8 mouse cellular contexts compared by ENCODE assay signal in the genomic region with DNA sequence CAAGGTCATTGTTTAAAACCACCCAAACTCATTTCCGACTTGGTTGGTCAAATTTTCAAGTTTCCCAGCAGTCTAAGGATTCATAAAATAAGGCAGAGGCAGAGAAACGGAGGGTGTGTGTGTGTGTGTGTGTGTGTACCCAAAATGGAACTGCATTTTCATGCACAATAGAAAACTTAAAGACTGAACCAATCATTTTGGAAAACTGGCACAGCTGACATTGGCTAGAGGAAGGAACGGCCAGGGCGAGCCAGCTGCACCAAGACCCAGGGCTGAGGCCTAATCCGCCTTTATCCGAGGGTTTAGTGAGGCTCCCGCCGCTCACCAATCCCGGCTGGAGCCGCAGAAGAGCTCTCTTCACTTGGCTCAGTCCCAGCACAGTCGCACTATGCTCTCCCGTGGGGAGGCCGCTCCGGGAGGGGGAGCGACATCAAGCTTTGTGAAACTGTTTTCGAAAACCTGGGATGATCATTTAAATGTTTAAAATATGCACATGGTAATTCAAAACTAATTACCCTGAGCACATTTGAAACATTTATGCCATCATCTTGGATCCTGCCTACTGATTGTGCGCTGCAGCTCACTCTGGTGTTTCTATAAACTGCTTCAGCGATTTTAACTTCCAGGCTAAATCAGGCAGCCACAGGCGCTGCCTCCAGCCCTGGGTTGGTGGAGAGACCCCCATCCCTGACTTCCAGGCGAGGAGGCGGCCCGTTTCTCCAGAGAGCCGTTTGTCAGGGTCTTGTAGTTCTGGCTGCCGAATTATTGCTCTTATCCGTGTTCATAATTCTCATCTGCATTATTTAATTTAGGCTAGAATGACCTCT. TPM values are rescaled to one million over a fixed set of nuclear protein-coding genes. Genes with fewer than 3 reads are reported as not detected.
DNase-seq lines count a peak whose midpoint lies in the region; ATAC-seq and TF ChIP-seq lines count a peak whose summit lies in the region.
"Had no signal": no experiment of that assay in that cellular context is flagged by ENCODE, and none has a peak within 500 bp of the region (broad histone marks: within the 10 kb centered on the region; RNA-seq: fewer than 3 reads in every experiment).

No protein-coding gene starts in this region.

- H3K9me3 ChIP-seq in neural tube, embryonic 12.5 days: no peaks in the 10 kb centered on the region
- H3K9me3 ChIP-seq in forebrain, postnatal 0 days (ENCODE audit: low read length): no peaks in the 10 kb centered on the region
- no peaks in the 10 kb centered on the region for H3K9me3 ChIP-seq in liver, embryonic 11.5 days (ENCODE audit: control insufficient read depth, low read length)
- H3K9me3 ChIP-seq: liver, embryonic 15.5 days had no signal

- no peak for TF ChIP-seq CTCF in forebrain, postnatal 0 days (IDR thresholded peaks at IDR 0.05; ENCODE audit: low read depth)
- no peak; the same call in 1 of the 2 replicates for TF ChIP-seq CTCF in layer of hippocampus, adult 2 months (conservative IDR thresholded peaks at IDR 0.05)

- no peak overlapping the region for H3K9ac ChIP-seq in neural tube, embryonic 12.5 days
- 0 out of 2 replicates have a peak overlapping the region, but pooled peaks have one; percentile 2 for H3K9ac ChIP-seq in forebrain, postnatal 0 days
- no peak overlapping the region for H3K9ac ChIP-seq in liver, embryonic 11.5 days (ENCODE audit: low read depth, low read length)
- H3K9ac ChIP-seq: liver, embryonic 15.5 days had no signal

- peak overlapping the region; percentile 28 for H3K4me2 ChIP-seq in neural tube, embryonic 12.5 days (replicated peaks)
- H3K4me2 ChIP-seq in forebrain, postnatal 0 days (ENCODE audit: low read depth): peak overlapping the region; percentile 34
- no peak overlapping the region for H3K4me2 ChIP-seq in liver, embryonic 11.5 days
- H3K4me2 ChIP-seq: liver, embryonic 15.5 days had no signal

- H3K36me3 ChIP-seq in neural tube, embryonic 12.5 days: no peaks in the 10 kb centered on the region
- no peaks in the 10 kb centered on the region for H3K36me3 ChIP-seq in forebrain, postnatal 0 days (ENCODE audit: insufficient read depth)
- no peaks in the 10 kb centered on the region for H3K36me3 ChIP-seq in liver, embryonic 11.5 days (ENCODE audit: control insufficient read depth, insufficient read depth, low read length)
- H3K36me3 ChIP-seq: liver, embryonic 15.5 days had no signal

- H3K4me3 ChIP-seq in neural tube, embryonic 12.5 days: no peak overlapping the region
- no peak overlapping the region for H3K4me3 ChIP-seq in forebrain, postnatal 0 days (ENCODE audit: low read depth, low read length)
- H3K4me3 ChIP-seq in layer of hippocampus, adult 2 months: peak overlapping the region; percentile 20; the same call in 1 of the 2 replicates
- H3K4me3 ChIP-seq in liver, embryonic 11.5 days (ENCODE audit: low read depth, low read length): no peak overlapping the region
- H3K4me3 ChIP-seq: liver, embryonic 15.5 days had no signal

- no peak overlapping the region for H3K27ac ChIP-seq in neural tube, embryonic 12.5 days
- peak overlapping the region; percentile 72 for H3K27ac ChIP-seq in forebrain, postnatal 0 days (ENCODE audit: low read depth, low read length)
- H3K27ac ChIP-seq in layer of hippocampus, adult 2 months: peak overlapping the region; percentile 86
- no peak overlapping the region for H3K27ac ChIP-seq in liver, embryonic 11.5 days (ENCODE audit: low read depth, low read length)
- H3K27ac ChIP-seq: liver, embryonic 15.5 days had no signal

- peaks cover 10% of the 10 kb centered on the region; the same call in 1 of the 2 replicates for H3K4me1 ChIP-seq in neural tube, embryonic 12.5 days
- peaks cover 13% of the 10 kb centered on the region for H3K4me1 ChIP-seq in forebrain, postnatal 0 days (ENCODE audit: insufficient read depth)
- H3K4me1 ChIP-seq in liver, embryonic 11.5 days (replicated peaks; ENCODE audit: control insufficient read depth, insufficient read depth, low read length): peaks cover 16% of the 10 kb centered on the region

- peak; percentile 35 for ATAC-seq in neural tube, embryonic 12.5 days (ENCODE audit: low FRiP score, low read depth)
- peak; percentile 80 for ATAC-seq in forebrain, postnatal 0 days
- ATAC-seq in liver, embryonic 11.5 days (replicated peaks; ENCODE audit: low FRiP score): no peak

- DNase-seq in neural tube, embryonic 10.5 days (ENCODE audit: extremely low spot score, low spot score): no peak
- DNase-seq in forebrain, postnatal 0 days: peak; percentile 85
- peak; percentile 61 to 77 for DNase-seq in layer of hippocampus, adult 2 months (ENCODE audit: low spot score in 2 of 2)
- DNase-seq in retina, postnatal 1 day: peak; percentile 83
- DNase-seq in gastrocnemius, adult 18-20 months (ENCODE audit: low spot score): no peak
- DNase-seq in liver, embryonic 11.5 days (ENCODE audit: low spot score): no peak

- peaks cover 16% of the 10 kb centered on the region; the same call in 1 of the 2 replicates for H3K27me3 ChIP-seq in neural tube, embryonic 12.5 days (replicated peaks)
- H3K27me3 ChIP-seq in forebrain, postnatal 0 days (ENCODE audit: insufficient read depth, low read length): no peaks in the 10 kb centered on the region
- H3K27me3 ChIP-seq in liver, embryonic 11.5 days (replicated peaks; ENCODE audit: control insufficient read depth, insufficient read depth, low read length): peaks cover 12% of the 10 kb centered on the region

- 32% methylated on average over 25 of the region's 25 CpGs for WGBS in neural tube, embryonic 12.5 days
- WGBS in forebrain, postnatal 0 days: 12% methylated on average over 25 of the region's 25 CpGs
- 52% methylated on average over 25 of the region's 25 CpGs for WGBS in liver, embryonic 11.5 days

RNA-seq across cellular contexts. Expression of a gene that starts 56.5 kb away (rescaled TPM):
- 95.9 and 103 TPM in 2 replicates for polyA plus RNA-seq in neural tube, embryonic 12.5 days (2016; fragmentation: Nextera tagmentation; extraction: Ambion mirVana)
- 41.6 and 58.5 TPM in 2 replicates for total RNA-seq in forebrain, postnatal 0 days (2014; rRNA removed)
- polyA plus RNA-seq in forebrain, postnatal 0 days (2015; fragmentation: Nextera tagmentation; extraction: Ambion mirVana): 50.1 and 54.1 TPM in 2 replicates
- total RNA-seq in layer of hippocampus, adult 2 months (2021): 10 to 100 TPM; 64.1 to 67.0 TPM
- 10 to 100 TPM; 62.8 to 73.1 TPM for total RNA-seq in gastrocnemius, adult 18-20 months (2021)
- 149 and 154 TPM in 2 replicates for polyA plus RNA-seq in liver, embryonic 11.5 days (2014; fragmentation: Nextera tagmentation; extraction: Ambion mirVana)

RNA-seq across cellular contexts. Expression of a gene that starts 56.6 kb away (rescaled TPM):
- polyA plus RNA-seq in neural tube, embryonic 12.5 days (2016; fragmentation: Nextera tagmentation; extraction: Ambion mirVana): 13.5 and 15.1 TPM in 2 replicates
- total RNA-seq in forebrain, postnatal 0 days (2014; rRNA removed): 20.8 and 28.8 TPM in 2 replicates
- 13.9 and 21.5 TPM in 2 replicates for polyA plus RNA-seq in forebrain, postnatal 0 days (2015; fragmentation: Nextera tagmentation; extraction: Ambion mirVana)
- total RNA-seq in layer of hippocampus, adult 2 months (2021): 10 to 100 TPM; 14.9 to 16.7 TPM
- total RNA-seq in gastrocnemius, adult 18-20 months (2021): 1 to 10 TPM; 4.5 to 4.9 TPM
- polyA plus RNA-seq in liver, embryonic 11.5 days (2014; fragmentation: Nextera tagmentation; extraction: Ambion mirVana): 10.4 and 10.9 TPM in 2 replicates

Comparison
In these comparisons a context has a peak if more than half of its experiments do, and no peak if none do; other contexts are left out.
1. H3K27ac ChIP-seq: peak in forebrain, postnatal 0 days (single experiment) and layer of hippocampus, adult 2 months (single experiment); none in neural tube, embryonic 12.5 days (single experiment) and liver, embryonic 11.5 days (single experiment).
2. DNase-seq: peak in forebrain, postnatal 0 days (single experiment), layer of hippocampus, adult 2 months (2 of 2) and retina, postnatal 1 day (single experiment); none in neural tube, embryonic 10.5 days (single experiment), gastrocnemius, adult 18-20 months (single experiment) and liver, embryonic 11.5 days (single experiment).